Mouse (Mus musculus): Measurements from ENCODE around the gene Cdk17.
A peak's percentile ranks its signal among the peaks of the same experiment; 100 is the strongest.

The Cdk17 gene

GRCm38 (mm10) chr10:93160807-93161510 lies at the start of gene Cdk17:
Cdk17 (plus strand) TSS chr10:93160875.
- DNase-seq = peak; percentile 77

- DNase-seq = no peak
These were observed 49.3 kb upstream of the Cdk17 start for GRCm38 (mm10) chr10:93111412-93111811.

GRCm38 (mm10) chr10:93112021-93112420 lies 48.7 kb upstream of the Cdk17 start:
- DNase-seq = no peak

GRCm38 (mm10) chr10:93113968-93114367 lies 46.7 kb upstream of the Cdk17 start:
- DNase-seq = no peak

- no peak for DNase-seq
These were observed 45.9 kb upstream of the Cdk17 start for GRCm38 (mm10) chr10:93114782-93115181.

GRCm38 (mm10) chr10:93115743-93116142 lies 44.9 kb upstream of the Cdk17 start:
- no peak for DNase-seq

GRCm38 (mm10) chr10:93116636-93117035 lies 44.0 kb upstream of the Cdk17 start:
- DNase-seq = no peak

- no peak for DNase-seq
These were observed 40.9 kb upstream of the Cdk17 start for GRCm38 (mm10) chr10:93119809-93120208.

GRCm38 (mm10) chr10:93121262-93121860 lies 39.3 kb upstream of the Cdk17 start:
- no peak for DNase-seq

- no peak for DNase-seq
These were observed 38.1 kb upstream of the Cdk17 start for GRCm38 (mm10) chr10:93122399-93123184.

- DNase-seq = no peak
These were observed 37.4 kb upstream of the Cdk17 start for GRCm38 (mm10) chr10:93123310-93123709.

GRCm38 (mm10) chr10:93123957-93124613 lies 36.6 kb upstream of the Cdk17 start:
- DNase-seq = no peak

GRCm38 (mm10) chr10:93126025-93126424 lies 34.6 kb upstream of the Cdk17 start:
- no peak for DNase-seq

- DNase-seq = no peak
These were observed 32.1 kb upstream of the Cdk17 start for GRCm38 (mm10) chr10:93128566-93128965.

- no peak for DNase-seq
These were observed 31.3 kb upstream of the Cdk17 start for GRCm38 (mm10) chr10:93129345-93129744.

GRCm38 (mm10) chr10:93129904-93130455 lies 30.7 kb upstream of the Cdk17 start:
- no peak for DNase-seq

- peak; percentile 12 for DNase-seq
These were observed 30.2 kb upstream of the Cdk17 start for GRCm38 (mm10) chr10:93130456-93130940.

- no peak for DNase-seq
These were observed 28.7 kb upstream of the Cdk17 start for GRCm38 (mm10) chr10:93131865-93132566.

- DNase-seq = no peak
These were observed 21.9 kb upstream of the Cdk17 start for GRCm38 (mm10) chr10:93138730-93139129.

- DNase-seq = no peak
These were observed 19.9 kb upstream of the Cdk17 start for GRCm38 (mm10) chr10:93140778-93141177.

- no peak for DNase-seq
These were observed 17.9 kb upstream of the Cdk17 start for GRCm38 (mm10) chr10:93142600-93143284.

Data from retina, postnatal 1 day (tissue).